Mouse (Mus musculus) midbrain, embryonic 11.5 days (tissue): ENCODE data around the gene Tent5b. TPM values are rescaled to one million over a fixed set of nuclear protein-coding genes. Genes with fewer than 3 reads are reported as not detected.
A peak's percentile ranks its signal among the peaks of the same experiment; 100 is the strongest.

Source experiments
- ATAC-seq: fragments of 200-750 bp; cut with Nextera tagmentation; 2 replicates; pipeline ENCODE4 v1.8.0; 2017; ENCODE audit warnings: moderate TSS enrichment, moderate library complexity; ENCODE audit not compliant: low FRiP score
- DNase-seq: peaks from one replicate; pipeline ENCODE4 v3.0.0; 2015; ENCODE audit warnings: low spot score; ENCODE audit errors: missing footprints
- H3K27ac ChIP-seq: fragments of 300-500 bp; sonication (generic); 2 replicates; pipeline ENCODE4 v1.5.1; 2014; ENCODE audit warnings: low read depth, low read length
- H3K27me3 ChIP-seq: fragments of 300-500 bp; sonication (generic); 2 replicates; pipeline ENCODE4 v1.6.1; 2014; ENCODE audit warnings: mild to moderate bottlenecking, low read length, moderate library complexity, mixed read lengths; ENCODE audit not compliant: control insufficient read depth, insufficient read depth
- H3K36me3 ChIP-seq: fragments of 300-500 bp; sonication (generic); 2 replicates; pipeline ENCODE4 v1.6.1; 2014; ENCODE audit warnings: mild to moderate bottlenecking, low read length, moderate library complexity, mixed read lengths; ENCODE audit not compliant: control insufficient read depth, insufficient read depth
- H3K4me1 ChIP-seq: fragments of 300-500 bp; sonication (generic); 2 replicates; pipeline ENCODE4 v1.6.1; 2014; ENCODE audit warnings: low read length; ENCODE audit not compliant: control insufficient read depth, insufficient read depth
- H3K4me2 ChIP-seq: fragments of 300-500 bp; sonication (generic); 2 replicates; pipeline ENCODE4 v1.6.1; 2014; ENCODE audit warnings: mild to moderate bottlenecking, moderate library complexity
- H3K4me3 ChIP-seq: fragments of 300-500 bp; sonication (generic); 2 replicates; pipeline ENCODE4 v1.5.1; 2014; ENCODE audit warnings: low read depth, low read length
- H3K9ac ChIP-seq: fragments of 300-500 bp; sonication (generic); 2 replicates; pipeline ENCODE4 v1.6.1; 2014; ENCODE audit warnings: low read length
- H3K9me3 ChIP-seq: fragments of 300-500 bp; sonication (generic); 2 replicates; pipeline ENCODE4 v1.6.1; 2016; ENCODE audit warnings: low read length; ENCODE audit not compliant: control insufficient read depth
- WGBS: fragments of 180-500 bp; shearing (Covaris S2); extraction: QIAGEN DNeasy Blood & Tissue Kit; methylation state at CpG from one replicate; pipeline ENCODE4 v1.1.7; 2014; 5-methylcytosine and 5-hydroxymethylcytosine counted together
- polyA plus RNA-seq: library from polyadenylated mRNA; unstranded; fragments of >200 nt; fragmentation: Nextera tagmentation; extraction: Ambion mirVana; gene quantifications from 2 replicates; pipeline ENCODE4 v1.2.1, GENCODE M21; 2014

Gene Tent5b
- polyA plus RNA-seq, 1 experiment from 2014 or later, result 0.53 TPM

GRCm38 (mm10) chr4:133445727-133446126, 34.2 kb upstream of the Tent5b start:
- no peaks in the 10 kb centered on the region for H3K27me3 ChIP-seq
- no peak overlapping the region for H3K4me2 ChIP-seq
- no peaks in the 10 kb centered on the region; the same call in 1 of the 2 replicates for H3K4me1 ChIP-seq
- WGBS, result 82% methylated on average over 5 of the region's 5 CpGs
- ATAC-seq (no peak), DNase-seq (no peak)
- no peak overlapping the region for H3K9ac ChIP-seq
- H3K9me3 ChIP-seq, result no peaks in the 10 kb centered on the region
- no peaks in the 10 kb centered on the region for H3K36me3 ChIP-seq
- H3K27ac ChIP-seq, result no peak overlapping the region
- no peak overlapping the region for H3K4me3 ChIP-seq

GRCm38 (mm10) chr4:133447366-133447765, 32.6 kb upstream of the Tent5b start:
- ATAC-seq (no peak), DNase-seq (no peak)
- Histone ChIP-seq H3K27ac (no peak overlapping the region), H3K9me3 (no peaks in the 10 kb centered on the region), H3K27me3 (no peaks in the 10 kb centered on the region), H3K4me3 (no peak overlapping the region), H3K4me1 (no peaks in the 10 kb centered on the region), H3K4me2 (no peak overlapping the region), H3K36me3 (no peaks in the 10 kb centered on the region), H3K9ac (no peak overlapping the region)
- 58% methylated on average over 5 of the region's 5 CpGs for WGBS

GRCm38 (mm10) chr4:133447967-133448366, 32.0 kb upstream of the Tent5b start:
- 79% methylated on average over 11 of the region's 11 CpGs for WGBS
- Histone ChIP-seq H3K9me3 (no peaks in the 10 kb centered on the region), H3K4me2 (no peak overlapping the region), H3K27me3 (no peaks in the 10 kb centered on the region), H3K27ac (no peak overlapping the region), H3K9ac (no peak overlapping the region), H3K36me3 (no peaks in the 10 kb centered on the region), H3K4me3 (no peak overlapping the region), H3K4me1 (no peaks in the 10 kb centered on the region)
- ATAC-seq (no peak), DNase-seq (no peak)

GRCm38 (mm10) chr4:133448708-133449388, 31.1 kb upstream of the Tent5b start:
- 78% methylated on average over 8 of the region's 8 CpGs for WGBS
- no peak overlapping the region for H3K4me2 ChIP-seq
- ATAC-seq, result no peak

GRCm38 (mm10) chr4:133449726-133450125, 30.2 kb upstream of the Tent5b start:
- H3K27me3 ChIP-seq, result no peaks in the 10 kb centered on the region
- no peak overlapping the region for H3K4me2 ChIP-seq
- WGBS, result 18% methylated on average over 13 of the region's 13 CpGs
- no peaks in the 10 kb centered on the region for H3K4me1 ChIP-seq
- H3K9me3 ChIP-seq, result no peaks in the 10 kb centered on the region
- DNase-seq, result peak; percentile 94
- no peaks in the 10 kb centered on the region for H3K36me3 ChIP-seq
- no peak overlapping the region for H3K9ac ChIP-seq
- ATAC-seq, result no peak
- no peak overlapping the region for H3K4me3 ChIP-seq
- no peak overlapping the region for H3K27ac ChIP-seq

More at GRCm38 (mm10) chr4:133448708-133449388, 31.1 kb upstream of the Tent5b start:
- Histone ChIP-seq H3K36me3 (no peaks in the 10 kb centered on the region), H3K4me1 (no peaks in the 10 kb centered on the region), H3K9ac (no peak overlapping the region), H3K27me3 (no peaks in the 10 kb centered on the region), H3K27ac (no peak overlapping the region), H3K4me3 (no peak overlapping the region), H3K9me3 (no peaks in the 10 kb centered on the region)
- no peak for DNase-seq

GRCm38 (mm10) chr4:133451536-133451935, 28.4 kb upstream of the Tent5b start:
- Histone ChIP-seq H3K27ac (no peak overlapping the region), H3K4me3 (no peak overlapping the region), H3K9ac (no peak overlapping the region), H3K27me3 (no peaks in the 10 kb centered on the region), H3K4me1 (no peaks in the 10 kb centered on the region), H3K4me2 (no peak overlapping the region), H3K9me3 (no peaks in the 10 kb centered on the region), H3K36me3 (no peaks in the 10 kb centered on the region)
- DNase-seq (peak; percentile 100), ATAC-seq (no peak)
- 11% methylated on average over 10 of the region's 10 CpGs for WGBS

- H3K4me1 ChIP-seq, result no peaks in the 10 kb centered on the region
- H3K27ac ChIP-seq, result no peak overlapping the region
- ATAC-seq (no peak), DNase-seq (no peak)
- no peak overlapping the region for H3K9ac ChIP-seq
- H3K9me3 ChIP-seq, result no peaks in the 10 kb centered on the region
- H3K4me3 ChIP-seq, result no peak overlapping the region
- H3K36me3 ChIP-seq, result no peaks in the 10 kb centered on the region
- H3K27me3 ChIP-seq, result no peaks in the 10 kb centered on the region
- WGBS, result 70% methylated on average over 7 of the region's 7 CpGs
- H3K4me2 ChIP-seq, result no peak overlapping the region
Measured at GRCm38 (mm10) chr4:133452433-133452832, 27.5 kb upstream of the Tent5b start.

- 77% methylated on average over 3 of the region's 3 CpGs for WGBS
- H3K4me3 ChIP-seq, result no peak overlapping the region
- H3K27me3 ChIP-seq, result no peaks in the 10 kb centered on the region
- DNase-seq (no peak), ATAC-seq (no peak)
- H3K36me3 ChIP-seq, result no peaks in the 10 kb centered on the region
- H3K4me2 ChIP-seq, result no peak overlapping the region
- no peak overlapping the region for H3K27ac ChIP-seq
- H3K4me1 ChIP-seq, result no peaks in the 10 kb centered on the region
- H3K9ac ChIP-seq, result no peak overlapping the region
- H3K9me3 ChIP-seq, result no peaks in the 10 kb centered on the region
Measured at GRCm38 (mm10) chr4:133458044-133458443, 21.9 kb upstream of the Tent5b start.

- WGBS, result 86% methylated on average over 1 of the region's 1 CpGs
- no peak overlapping the region for H3K27ac ChIP-seq
- no peaks in the 10 kb centered on the region for H3K4me1 ChIP-seq
- H3K4me3 ChIP-seq, result no peak overlapping the region
- ATAC-seq, result no peak
- H3K9me3 ChIP-seq, result no peaks in the 10 kb centered on the region
- H3K27me3 ChIP-seq, result no peaks in the 10 kb centered on the region
- H3K36me3 ChIP-seq, result no peaks in the 10 kb centered on the region
- no peak overlapping the region for H3K4me2 ChIP-seq
- H3K9ac ChIP-seq, result no peak overlapping the region
- no peak for DNase-seq
Measured at GRCm38 (mm10) chr4:133460006-133460405, 19.9 kb upstream of the Tent5b start.
